Mouse (Mus musculus): ENCODE measurements around the gene Nhp2.
"Not testable (repeated sequence)": the region's sequence is repeated elsewhere in the genome, so short reads cannot be mapped to it uniquely, and the experiment has no call there.

DNA sequence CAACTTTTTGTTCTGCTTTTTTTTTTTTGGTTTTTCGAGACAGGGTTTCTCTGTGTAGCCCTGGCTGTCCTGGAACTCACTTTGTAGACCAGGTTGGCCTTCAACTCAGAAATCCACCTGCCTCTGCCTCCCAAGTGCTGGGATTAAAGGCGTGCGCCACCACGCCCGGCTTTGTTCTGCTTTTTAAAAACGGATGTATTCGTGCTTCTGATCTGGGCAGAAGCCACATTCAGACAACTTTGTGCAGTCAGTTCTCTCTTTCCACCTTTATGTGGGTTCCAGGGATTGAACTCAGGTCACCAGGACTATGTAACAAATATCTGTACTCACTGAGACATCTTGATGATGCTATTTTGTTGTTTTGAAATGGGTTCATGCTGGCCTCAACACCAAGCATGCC lies 13.7 kb downstream of the Nhp2 start:
- not testable (repeated sequence) for TF ChIP-seq CTCF (conservative IDR thresholded peaks at IDR 0.05; ENCODE audit: low read length); POU5F1 (IDR thresholded peaks at IDR 0.05; ENCODE audit: borderline replicate concordance, low read length); NANOG (IDR thresholded peaks at IDR 0.05; ENCODE audit: borderline replicate concordance, low read length)

All from E14TG2a.4 (cell line).